Mouse (Mus musculus) heart, embryonic 14.5 days (tissue): ENCODE data around the gene Mustn1. TPM values are rescaled to one million over a fixed set of nuclear protein-coding genes. Genes with fewer than 3 reads are reported as not detected.

ENCODE experiments used
- ATAC-seq: fragments of 200-750 bp; cut with Nextera tagmentation; 2 replicates; pipeline ENCODE4 v1.8.0; 2017; ENCODE audit warnings: low read depth, moderate TSS enrichment; ENCODE audit not compliant: insufficient number of reproducible peaks, insufficient read depth, low FRiP score
- H3K27ac ChIP-seq, 2 experiments: fragments of 200-500 bp in 1 of 2; fragments of 300-500 bp in 1 of 2; sonication (generic) in 1 of 2; replicated peaks in 1 of 2; 2 replicates each; pipeline ENCODE4 v1.5.1; 2012 to 2014; ENCODE audit warnings: low read depth in 2 of 2, low read length in 2 of 2, control low read depth in 1 of 2, mild to moderate bottlenecking in 1 of 2, mixed read lengths in 1 of 2; ENCODE audit not compliant: control insufficient read depth in 1 of 2, insufficient read depth in 1 of 2
- H3K27me3 ChIP-seq: fragments of 300-500 bp; sonication (generic); 2 replicates; pipeline ENCODE4 v1.6.1; 2014; ENCODE audit warnings: mild to moderate bottlenecking, low read length, control low read depth; ENCODE audit not compliant: control insufficient read depth, insufficient read depth
- H3K36me3 ChIP-seq: fragments of 300-500 bp; sonication (generic); 2 replicates; pipeline ENCODE4 v1.6.1; 2014; ENCODE audit warnings: mild to moderate bottlenecking, control low read depth, low read length, mixed read lengths; ENCODE audit not compliant: control insufficient read depth, insufficient read depth
- H3K4me1 ChIP-seq, 2 experiments: fragments of 200-500 bp in 1 of 2; fragments of 300-500 bp in 1 of 2; sonication (generic) in 1 of 2; 2 replicates each; pipeline ENCODE4 v1.6.1; 2012 to 2014; ENCODE audit warnings: low read length in 2 of 2, control low read depth in 1 of 2, mixed read lengths in 1 of 2; ENCODE audit not compliant: control insufficient read depth in 2 of 2, insufficient read depth in 2 of 2
- H3K4me2 ChIP-seq: fragments of 300-500 bp; sonication (generic); 2 replicates; pipeline ENCODE4 v1.6.1; 2014; ENCODE audit warnings: mild to moderate bottlenecking, low read length
- H3K4me3 ChIP-seq, 2 experiments: fragments of 200-500 bp in 1 of 2; fragments of 300-500 bp in 1 of 2; sonication (generic) in 1 of 2; 2 replicates each; pipeline ENCODE4 v1.5.1; 2012 to 2014; ENCODE audit warnings: low read length in 2 of 2, mild to moderate bottlenecking in 2 of 2, control low read depth in 1 of 2, low read depth in 1 of 2, moderate library complexity in 1 of 2; ENCODE audit not compliant: control insufficient read depth in 1 of 2, insufficient read depth in 1 of 2
- H3K9ac ChIP-seq: fragments of 300-500 bp; sonication (generic); 2 replicates; pipeline ENCODE4 v1.6.1; 2014; ENCODE audit warnings: mild to moderate bottlenecking, low read length
- H3K9me3 ChIP-seq: fragments of 300-500 bp; sonication (generic); 2 replicates; pipeline ENCODE4 v1.6.1; 2016; ENCODE audit warnings: low read length, control low read depth; ENCODE audit not compliant: control insufficient read depth
- WGBS: fragments of 180-500 bp; shearing (Covaris S2); extraction: QIAGEN DNeasy Blood & Tissue Kit; methylation state at CpG from one replicate; pipeline ENCODE4 v1.1.7; 2014; 5-methylcytosine and 5-hydroxymethylcytosine counted together
- polyA plus RNA-seq: library from polyadenylated mRNA; unstranded; fragments of >200 nt; fragmentation: Nextera tagmentation; extraction: Ambion mirVana; gene quantifications from 2 replicates; pipeline ENCODE4 v1.2.1, GENCODE M21; 2014

Gene Mustn1
- polyA plus RNA-seq, 1 experiment from 2014 or later = 3.3 TPM

- H3K4me1 ChIP-seq = no peaks in the 10 kb centered on the region; a peak in 1 of 4 replicates
- no peak for ATAC-seq
- H3K27ac ChIP-seq = no peak overlapping the region
- H3K4me3 ChIP-seq = no peak overlapping the region
- WGBS = 72% methylated on average over 5 of the region's 5 CpGs
- no peaks in the 10 kb centered on the region for H3K27me3 ChIP-seq
- H3K4me2 ChIP-seq = no peak overlapping the region
- no peaks in the 10 kb centered on the region for H3K9me3 ChIP-seq
- no peak overlapping the region for H3K9ac ChIP-seq
- H3K36me3 ChIP-seq = no peaks in the 10 kb centered on the region
These were observed 23.6 kb downstream of the Mustn1 start for GRCm38 (mm10) chr14:30902628-30903027.

GRCm38 (mm10) chr14:30903036-30903435, 24.0 kb downstream of the Mustn1 start:
- ATAC-seq = no peak
- Histone ChIP-seq H3K4me2 (no peak overlapping the region), H3K27me3 (no peaks in the 10 kb centered on the region), H3K9me3 (no peaks in the 10 kb centered on the region), H3K9ac (no peak overlapping the region), H3K27ac (no peak overlapping the region), H3K36me3 (no peaks in the 10 kb centered on the region), H3K4me3 (no peak overlapping the region), H3K4me1 (no peaks in the 10 kb centered on the region; a peak in 1 of 4 replicates)
- WGBS = 53% methylated on average over 3 of the region's 3 CpGs

GRCm38 (mm10) chr14:30904307-30904706, 25.3 kb downstream of the Mustn1 start:
- no peak overlapping the region for H3K9ac ChIP-seq
- no peak overlapping the region for H3K4me3 ChIP-seq
- H3K9me3 ChIP-seq = no peaks in the 10 kb centered on the region
- no peak overlapping the region for H3K27ac ChIP-seq
- H3K27me3 ChIP-seq = no peaks in the 10 kb centered on the region
- no peaks in the 10 kb centered on the region for H3K36me3 ChIP-seq
- no peak for ATAC-seq
- H3K4me1 ChIP-seq = no peaks in the 10 kb centered on the region; a peak in 1 of 4 replicates
- 73% methylated on average over 8 of the region's 8 CpGs for WGBS
- H3K4me2 ChIP-seq = no peak overlapping the region

GRCm38 (mm10) chr14:30906001-30906400, 27.0 kb downstream of the Mustn1 start:
- Histone ChIP-seq H3K9me3 (no peaks in the 10 kb centered on the region), H3K4me3 (no peak overlapping the region), H3K27ac (no peak overlapping the region), H3K4me1 (no peaks in the 10 kb centered on the region; a peak in 1 of 4 replicates), H3K36me3 (no peaks in the 10 kb centered on the region), H3K27me3 (no peaks in the 10 kb centered on the region), H3K4me2 (no peak overlapping the region), H3K9ac (no peak overlapping the region)
- WGBS = 83% methylated on average over 6 of the region's 6 CpGs
- no peak for ATAC-seq

- Histone ChIP-seq H3K4me2 (no peak overlapping the region), H3K9me3 (no peaks in the 10 kb centered on the region), H3K4me1 (no peaks in the 10 kb centered on the region; a peak in 1 of 4 replicates), H3K27me3 (no peaks in the 10 kb centered on the region), H3K27ac (no peak overlapping the region), H3K9ac (no peak overlapping the region), H3K4me3 (no peak overlapping the region), H3K36me3 (no peaks in the 10 kb centered on the region)
- ATAC-seq = no peak
- 82% methylated on average over 3 of the region's 3 CpGs for WGBS
These were observed 28.8 kb downstream of the Mustn1 start for GRCm38 (mm10) chr14:30907814-30908265.

- no peaks in the 10 kb centered on the region for H3K9me3 ChIP-seq
- no peak overlapping the region for H3K4me2 ChIP-seq
- no peak overlapping the region for H3K9ac ChIP-seq
- H3K27me3 ChIP-seq = no peaks in the 10 kb centered on the region
- H3K27ac ChIP-seq = no peak overlapping the region
- no peak overlapping the region for H3K4me3 ChIP-seq
- no peaks in the 10 kb centered on the region; a peak in 1 of 4 replicates for H3K4me1 ChIP-seq
- no peaks in the 10 kb centered on the region for H3K36me3 ChIP-seq
- ATAC-seq = no peak
- WGBS = 81% methylated on average over 8 of the region's 8 CpGs
These were observed 32.1 kb downstream of the Mustn1 start for GRCm38 (mm10) chr14:30911141-30911540.

GRCm38 (mm10) chr14:30912641-30913040, 33.6 kb downstream of the Mustn1 start:
- H3K4me2 ChIP-seq = no peak overlapping the region
- H3K27ac ChIP-seq = no peak overlapping the region
- no peak for ATAC-seq
- H3K9ac ChIP-seq = no peak overlapping the region
- WGBS = 73% methylated on average over 8 of the region's 8 CpGs
- no peak overlapping the region for H3K4me3 ChIP-seq
- H3K27me3 ChIP-seq = no peaks in the 10 kb centered on the region
- H3K9me3 ChIP-seq = no peaks in the 10 kb centered on the region
- no peaks in the 10 kb centered on the region for H3K36me3 ChIP-seq
- no peaks in the 10 kb centered on the region for H3K4me1 ChIP-seq

GRCm38 (mm10) chr14:30913404-30913803, 34.4 kb downstream of the Mustn1 start:
- WGBS = 72% methylated on average over 5 of the region's 5 CpGs
- H3K4me1 ChIP-seq = no peaks in the 10 kb centered on the region
- ATAC-seq = no peak
- H3K4me2 ChIP-seq = no peak overlapping the region
- H3K4me3 ChIP-seq = no peak overlapping the region
- no peaks in the 10 kb centered on the region for H3K27me3 ChIP-seq
- no peak overlapping the region for H3K9ac ChIP-seq
- no peaks in the 10 kb centered on the region for H3K9me3 ChIP-seq
- no peaks in the 10 kb centered on the region for H3K36me3 ChIP-seq
- no peak overlapping the region for H3K27ac ChIP-seq
